Mouse (Mus musculus): ENCODE measurements around the gene Pnldc1.
"Not testable (repeated sequence)": the region's sequence is repeated elsewhere in the genome, so short reads cannot be mapped to it uniquely, and the experiment has no call there.

Pnldc1 gene

GRCm38 (mm10) chr17:12906436-12906835 is 3.6 kb downstream of the Pnldc1 start:
- no peak for DNase-seq (ENCODE audit: low spot score)

- DNase-seq (ENCODE audit: low spot score), result no peak
Observed at GRCm38 (mm10) chr17:12905810-12906209, 4.2 kb downstream of the Pnldc1 start.

GRCm38 (mm10) chr17:12904349-12904748 is 5.7 kb downstream of the Pnldc1 start:
- no peak for DNase-seq (ENCODE audit: low spot score)

- no peak for DNase-seq (ENCODE audit: low spot score)
Observed at GRCm38 (mm10) chr17:12903372-12904333, 6.4 kb downstream of the Pnldc1 start.

- DNase-seq (ENCODE audit: low spot score), result no peak
Observed at GRCm38 (mm10) chr17:12902291-12902690, 7.7 kb downstream of the Pnldc1 start.

GRCm38 (mm10) chr17:12898607-12899006 is 11.4 kb downstream of the Pnldc1 start:
- DNase-seq (ENCODE audit: low spot score), result not testable (repeated sequence)

- DNase-seq (ENCODE audit: low spot score), result no peak
Observed at GRCm38 (mm10) chr17:12897674-12898073, 12.4 kb downstream of the Pnldc1 start.

GRCm38 (mm10) chr17:12892033-12892432 is 18.0 kb downstream of the Pnldc1 start:
- DNase-seq (ENCODE audit: low spot score), result no peak

GRCm38 (mm10) chr17:12891054-12891453 is 19.0 kb downstream of the Pnldc1 start:
- DNase-seq (ENCODE audit: low spot score), result no peak

- no peak for DNase-seq (ENCODE audit: low spot score)
Observed at GRCm38 (mm10) chr17:12887021-12887775, 22.8 kb downstream of the Pnldc1 start.

GRCm38 (mm10) chr17:12886620-12887019 is 23.4 kb downstream of the Pnldc1 start:
- peak; percentile 27 for DNase-seq (ENCODE audit: low spot score)

- DNase-seq (ENCODE audit: low spot score), result no peak
Observed at GRCm38 (mm10) chr17:12881216-12881615, 28.8 kb downstream of the Pnldc1 start.

GRCm38 (mm10) chr17:12880178-12880577 is 29.9 kb downstream of the Pnldc1 start:
- DNase-seq (ENCODE audit: low spot score), result peak; percentile 75

GRCm38 (mm10) chr17:12875734-12876133 is 34.3 kb downstream of the Pnldc1 start, which contains the start of gene Mrgprh:
Mrgprh (plus strand) TSS chr17:12876034.
- no peak for DNase-seq (ENCODE audit: low spot score)

- DNase-seq (ENCODE audit: low spot score), result no peak
Observed at GRCm38 (mm10) chr17:12872275-12873028, 37.6 kb downstream of the Pnldc1 start.

GRCm38 (mm10) chr17:12868640-12869039 is 41.4 kb downstream of the Pnldc1 start:
- DNase-seq (ENCODE audit: low spot score), result no peak

- DNase-seq (ENCODE audit: low spot score), result no peak
Observed at GRCm38 (mm10) chr17:12868043-12868442, 42.0 kb downstream of the Pnldc1 start, which contains the start of gene Mas1. Mas1 (minus strand) TSS chr17:12868143.

GRCm38 (mm10) chr17:12866853-12867252 is 43.2 kb downstream of the Pnldc1 start:
- no peak for DNase-seq (ENCODE audit: low spot score)

GRCm38 (mm10) chr17:12865407-12865806 is 44.6 kb downstream of the Pnldc1 start:
- no peak for DNase-seq (ENCODE audit: low spot score)

GRCm38 (mm10) chr17:12864111-12864510 is 45.9 kb downstream of the Pnldc1 start:
- no peak for DNase-seq (ENCODE audit: low spot score)

GRCm38 (mm10) chr17:12859006-12859520 is 51.0 kb downstream of the Pnldc1 start:
- DNase-seq (ENCODE audit: low spot score), result no peak

GRCm38 (mm10) chr17:12858072-12858471 is 52.0 kb downstream of the Pnldc1 start:
- DNase-seq (ENCODE audit: low spot score), result peak; percentile 39
